Mouse (Mus musculus) heart, embryonic 12.5 days (tissue): ENCODE measurements around the gene Dpp4. TPM values are rescaled to one million over a fixed set of nuclear protein-coding genes. Genes with fewer than 3 reads are reported as not detected.

ENCODE experiments used
- ATAC-seq: fragments of 200-750 bp; cut with Nextera tagmentation; 2 replicates; pipeline ENCODE4 v1.8.0; 2017; ENCODE audit warnings: moderate TSS enrichment, moderate library complexity; ENCODE audit not compliant: insufficient number of reproducible peaks, low FRiP score
- H3K27ac ChIP-seq: fragments of 300-500 bp; sonication (generic); 2 replicates; pipeline ENCODE4 v1.5.1; 2016; ENCODE audit warnings: mild to moderate bottlenecking, moderate library complexity; ENCODE audit not compliant: poor library complexity, severe bottlenecking
- H3K27me3 ChIP-seq: fragments of 300-500 bp; sonication (generic); replicated peaks from 2 replicates; pipeline ENCODE4 v1.6.1; 2016; ENCODE audit warnings: mild to moderate bottlenecking, moderate library complexity
- H3K36me3 ChIP-seq: fragments of 300-500 bp; sonication (generic); 2 replicates; pipeline ENCODE4 v1.6.1; 2016; ENCODE audit warnings: mild to moderate bottlenecking, moderate library complexity
- H3K4me1 ChIP-seq: fragments of 300-500 bp; sonication (generic); replicated peaks from 2 replicates; pipeline ENCODE4 v1.6.1; 2016; ENCODE audit warnings: mild to moderate bottlenecking
- H3K4me2 ChIP-seq: fragments of 300-500 bp; sonication (generic); 2 replicates; pipeline ENCODE4 v1.6.1; 2016; ENCODE audit warnings: mild to moderate bottlenecking, moderate library complexity
- H3K4me3 ChIP-seq: fragments of 300-500 bp; sonication (generic); 2 replicates; pipeline ENCODE4 v1.5.1; 2016; ENCODE audit warnings: mild to moderate bottlenecking
- H3K9ac ChIP-seq: fragments of 300-500 bp; sonication (generic); 2 replicates; pipeline ENCODE4 v1.6.1; 2016; ENCODE audit warnings: mild to moderate bottlenecking, moderate library complexity
- H3K9me3 ChIP-seq: fragments of 300-500 bp; sonication (generic); replicated peaks from 2 replicates; pipeline ENCODE4 v1.6.1; 2016; ENCODE audit warnings: mild to moderate bottlenecking, moderate library complexity
- WGBS: fragments of 180-500 bp; shearing (Covaris S2); methylation state at CpG from one replicate; pipeline ENCODE4 v1.1.7; 2016; 5-methylcytosine and 5-hydroxymethylcytosine counted together
- polyA plus RNA-seq: library from polyadenylated mRNA; unstranded; fragments of >200 nt; fragmentation: Nextera tagmentation; extraction: Ambion mirVana; gene quantifications from 2 replicates; pipeline ENCODE4 v1.2.1, GENCODE M21; 2016

The Dpp4 gene
- polyA plus RNA-seq, 1 experiment from 2014 or later: 19.9 TPM

DNA sequence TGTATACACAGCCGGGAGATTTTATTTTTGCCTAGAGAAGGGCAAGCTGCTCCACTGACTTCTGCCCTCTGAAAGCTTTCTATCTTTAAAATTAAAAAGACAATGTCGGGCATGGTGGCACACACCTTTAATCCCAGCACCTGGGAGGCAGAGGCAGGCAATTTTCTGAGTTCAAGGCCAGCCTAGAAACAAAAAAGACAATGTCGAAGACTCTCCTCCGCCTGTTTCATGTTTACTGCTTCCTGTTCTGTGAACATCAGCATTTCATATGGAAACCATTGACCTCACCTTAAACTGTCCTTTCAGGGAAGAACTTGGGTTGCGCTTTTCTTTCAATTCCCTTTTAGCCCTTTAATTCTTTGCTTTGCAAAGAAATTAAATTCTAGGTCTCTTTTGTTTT is 3.8 kb downstream of the Dpp4 start:
- Histone ChIP-seq H3K4me2 (no peak overlapping the region), H3K4me1 (peaks cover 4% of the 10 kb centered on the region; the same call in 1 of the 2 replicates), H3K9me3 (no peaks in the 10 kb centered on the region), H3K4me3 (no peak overlapping the region), H3K36me3 (no peaks in the 10 kb centered on the region), H3K9ac (no peak overlapping the region), H3K27me3 (peaks cover 4% of the 10 kb centered on the region), H3K27ac (peak overlapping the region; percentile 44; the same call in 1 of the 2 replicates)
- 81% methylated on average over 5 of the region's 5 CpGs for WGBS
- no peak for ATAC-seq

DNA sequence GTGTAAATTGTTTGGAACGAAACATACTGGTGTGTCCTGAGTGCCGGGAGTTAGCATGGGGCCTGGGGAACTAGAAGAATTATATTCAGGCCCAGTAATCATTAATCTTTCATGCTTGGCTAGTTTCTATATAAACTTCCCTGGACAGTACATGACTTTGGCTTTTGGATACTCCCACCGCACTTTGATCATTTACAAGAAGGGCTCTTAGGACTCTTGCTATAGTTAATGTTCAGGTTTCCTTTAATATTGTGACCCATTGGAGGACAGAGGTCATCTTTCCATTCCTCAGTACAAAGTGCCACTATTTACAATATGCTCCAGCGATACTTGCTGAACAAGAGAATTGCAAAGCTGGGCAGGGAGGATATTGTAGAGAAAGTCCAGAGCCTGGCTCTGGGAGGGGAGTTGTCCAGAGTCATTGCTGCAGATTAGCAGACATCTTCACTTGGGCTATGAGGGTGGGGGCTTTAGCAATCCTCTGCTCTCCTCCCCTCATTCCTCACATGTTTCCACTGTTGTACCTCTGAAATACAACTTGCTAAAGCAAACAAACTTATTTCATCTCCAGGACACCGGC is 8.4 kb downstream of the Dpp4 start:
- WGBS: 82% methylated on average over 5 of the region's 5 CpGs
- no peak overlapping the region for H3K4me3 ChIP-seq

DNA sequence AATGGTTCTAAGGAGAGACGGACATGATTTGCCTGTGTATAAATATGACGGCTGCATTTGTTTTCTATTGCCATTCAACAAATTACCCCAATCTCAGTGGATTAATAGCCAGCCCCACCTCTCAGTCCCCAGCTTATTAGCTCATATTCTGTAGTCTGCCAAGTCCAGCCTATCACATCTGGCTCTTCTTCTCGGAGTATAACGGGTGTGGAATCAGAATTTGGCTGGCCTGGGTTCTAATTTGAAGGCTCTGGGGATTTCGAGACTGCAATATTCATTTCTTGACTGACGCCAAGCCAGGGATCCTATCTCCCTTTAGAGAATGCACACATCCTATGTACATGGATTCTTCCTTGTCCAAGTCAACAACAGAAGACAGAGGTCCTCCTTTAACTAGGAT is 11.0 kb downstream of the Dpp4 start:
- 84% methylated on average over 6 of the region's 6 CpGs for WGBS
- no peaks in the 10 kb centered on the region for H3K9me3 ChIP-seq
- H3K4me2 ChIP-seq: no peak overlapping the region
- H3K9ac ChIP-seq: no peak overlapping the region
- no peaks in the 10 kb centered on the region for H3K27me3 ChIP-seq
- 0 out of 2 replicates have a peak, but pooled peaks cover 4% of the 10 kb centered on the region for H3K4me1 ChIP-seq
- H3K36me3 ChIP-seq: no peaks in the 10 kb centered on the region
- ATAC-seq: no peak
- no peak overlapping the region for H3K4me3 ChIP-seq
- no peak overlapping the region for H3K27ac ChIP-seq

More for the DNA sequence above, 8.4 kb downstream of the Dpp4 start:
- ATAC-seq: no peak
- Histone ChIP-seq H3K27me3 (no peaks in the 10 kb centered on the region), H3K36me3 (no peaks in the 10 kb centered on the region), H3K9me3 (no peaks in the 10 kb centered on the region), H3K4me2 (no peak overlapping the region), H3K4me1 (no peaks in the 10 kb centered on the region; the same call in 1 of the 2 replicates), H3K9ac (no peak overlapping the region), H3K27ac (no peak overlapping the region)

DNA sequence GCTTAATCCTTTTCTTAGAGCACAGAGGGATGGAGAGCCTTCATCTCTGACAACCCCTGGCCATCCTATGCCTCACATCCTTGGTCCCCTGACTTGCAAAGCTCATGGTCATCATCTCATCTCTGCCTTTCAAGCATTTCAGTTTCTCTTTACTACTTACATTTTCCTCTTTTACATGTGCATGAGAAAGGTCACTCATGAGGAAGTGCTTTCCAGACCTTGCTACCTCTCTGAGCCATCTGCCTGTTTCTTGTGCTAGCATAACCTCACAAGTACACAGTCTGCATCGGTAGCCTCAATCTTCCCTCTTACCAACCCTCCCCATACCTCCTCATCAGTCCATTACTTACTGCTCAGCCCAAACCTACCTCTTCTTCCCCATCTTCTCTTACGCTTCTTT is 12.2 kb downstream of the Dpp4 start:
- Histone ChIP-seq H3K4me1 (0 out of 2 replicates have a peak, but pooled peaks cover 4% of the 10 kb centered on the region), H3K27ac (no peak overlapping the region), H3K27me3 (no peaks in the 10 kb centered on the region), H3K9ac (no peak overlapping the region), H3K4me2 (no peak overlapping the region), H3K9me3 (no peaks in the 10 kb centered on the region), H3K36me3 (no peaks in the 10 kb centered on the region), H3K4me3 (no peak overlapping the region)
- 84% methylated on average over 2 of the region's 2 CpGs for WGBS
- no peak for ATAC-seq

DNA sequence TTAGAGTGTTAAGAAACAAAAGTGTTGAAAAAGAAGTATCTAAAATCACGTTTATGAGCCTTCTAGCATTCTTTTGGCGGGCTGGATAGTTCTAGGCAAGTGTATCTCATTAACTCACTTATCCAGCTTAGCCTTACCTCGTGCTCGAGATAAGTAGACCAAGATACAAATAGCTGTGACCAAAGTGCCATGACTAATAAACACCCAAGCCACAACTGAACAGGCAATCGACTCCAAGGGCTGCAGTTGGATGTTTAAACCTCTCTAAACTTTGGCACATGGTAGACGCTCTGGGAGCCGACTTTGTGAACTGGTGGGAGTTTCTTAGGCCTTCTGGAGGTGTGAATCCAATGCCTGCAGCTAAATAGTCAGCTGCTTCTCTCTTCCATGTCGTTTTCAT is 12.7 kb downstream of the Dpp4 start:
- no peaks in the 10 kb centered on the region for H3K9me3 ChIP-seq
- no peak overlapping the region for H3K4me2 ChIP-seq
- no peaks in the 10 kb centered on the region for H3K36me3 ChIP-seq
- H3K27ac ChIP-seq: no peak overlapping the region
- H3K4me3 ChIP-seq: no peak overlapping the region
- 0 out of 2 replicates have a peak, but pooled peaks cover 4% of the 10 kb centered on the region for H3K4me1 ChIP-seq
- no peak for ATAC-seq
- WGBS: 59% methylated on average over 8 of the region's 8 CpGs
- no peaks in the 10 kb centered on the region for H3K27me3 ChIP-seq
- H3K9ac ChIP-seq: no peak overlapping the region

DNA sequence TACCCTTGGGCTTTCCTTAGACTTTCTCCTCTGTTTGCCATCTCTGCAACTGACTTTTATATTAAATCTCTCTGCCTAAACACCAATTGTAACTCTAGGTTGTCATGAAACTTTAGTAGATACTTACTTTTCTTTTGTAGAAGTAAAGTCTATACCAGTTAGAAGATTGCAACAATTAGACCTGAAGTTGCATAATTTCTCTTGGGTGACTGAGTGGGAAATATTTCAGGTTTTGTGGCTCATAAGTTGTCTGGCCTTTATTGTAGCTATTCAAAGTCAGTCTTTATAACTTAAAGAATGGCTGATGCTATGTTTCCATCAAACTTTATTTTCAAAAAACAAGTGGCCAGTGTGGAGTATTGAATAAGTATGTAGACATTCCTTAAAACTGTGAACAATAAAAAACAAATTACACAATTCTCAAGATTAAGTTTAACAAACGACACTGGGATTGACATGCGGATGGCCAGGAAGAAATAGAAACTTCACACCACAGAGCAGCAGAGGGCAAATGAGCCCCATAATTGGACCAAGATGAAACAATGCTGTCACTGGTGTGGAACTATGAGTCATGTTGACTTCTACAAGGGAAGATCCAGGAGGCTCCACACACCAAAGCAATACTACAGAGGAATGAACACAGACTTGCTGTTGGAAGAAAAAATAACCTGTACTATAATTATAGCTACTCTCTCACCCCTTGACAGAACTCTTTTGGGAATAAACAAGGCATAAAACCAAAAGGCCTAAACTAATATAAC is 13.7 kb downstream of the Dpp4 start:
- H3K27ac ChIP-seq: no peak overlapping the region

DNA sequence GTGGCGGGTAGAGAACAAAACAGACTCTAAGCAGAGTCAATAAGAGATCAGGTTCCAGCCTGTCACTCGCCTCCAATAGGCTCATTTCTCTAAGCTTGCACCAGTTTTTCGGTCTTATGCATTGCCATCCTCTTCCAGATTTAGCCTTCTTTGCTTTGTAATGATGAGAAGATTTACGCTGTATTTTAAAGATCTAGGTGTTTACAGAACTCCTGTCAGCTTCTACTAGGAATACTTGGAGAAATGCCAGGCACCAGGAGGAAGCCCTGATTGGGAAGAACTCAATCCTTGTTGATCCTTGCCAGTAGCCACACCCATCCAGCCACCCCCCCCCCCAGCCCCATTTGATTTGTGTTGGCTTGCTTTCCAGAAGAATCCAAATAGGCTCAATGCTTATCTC is 14.4 kb downstream of the Dpp4 start:
- Histone ChIP-seq H3K9me3 (no peaks in the 10 kb centered on the region), H3K4me2 (no peak overlapping the region), H3K4me3 (no peak overlapping the region), H3K27me3 (no peaks in the 10 kb centered on the region), H3K27ac (0 out of 2 replicates have a peak overlapping the region, but pooled peaks have one; percentile 27), H3K9ac (no peak overlapping the region), H3K36me3 (no peaks in the 10 kb centered on the region), H3K4me1 (0 out of 2 replicates have a peak, but pooled peaks cover 4% of the 10 kb centered on the region)
- WGBS: 69% methylated on average over 4 of the region's 4 CpGs
- no peak for ATAC-seq

More for the DNA sequence above, 13.7 kb downstream of the Dpp4 start:
- 0 out of 2 replicates have a peak, but pooled peaks cover 4% of the 10 kb centered on the region for H3K4me1 ChIP-seq
- no peaks in the 10 kb centered on the region for H3K36me3 ChIP-seq
- H3K4me2 ChIP-seq: no peak overlapping the region
- H3K9me3 ChIP-seq: no peaks in the 10 kb centered on the region
- ATAC-seq: no peak
- H3K27me3 ChIP-seq: no peaks in the 10 kb centered on the region
- 89% methylated on average over 2 of the region's 2 CpGs for WGBS
- H3K9ac ChIP-seq: no peak overlapping the region
- no peak overlapping the region for H3K4me3 ChIP-seq

DNA sequence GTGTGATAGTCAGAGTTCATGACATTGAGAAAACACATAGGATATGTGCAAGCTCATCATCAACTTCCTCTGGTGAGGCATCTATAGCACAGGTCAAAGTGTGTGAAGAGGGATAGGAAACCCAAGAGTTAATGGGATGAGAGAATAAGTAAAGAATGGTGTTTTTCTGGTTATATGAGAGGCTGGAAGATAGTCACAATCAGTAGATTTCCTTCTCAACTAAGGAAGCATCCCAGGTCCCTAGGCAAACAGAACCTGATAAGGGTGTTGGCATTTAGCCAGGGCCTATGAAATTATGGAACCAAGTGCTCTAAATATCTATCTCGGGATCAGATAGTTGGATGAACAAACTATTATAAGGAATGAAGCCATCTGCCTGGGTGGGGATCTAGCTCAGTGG is 15.2 kb downstream of the Dpp4 start:
- no peaks in the 10 kb centered on the region for H3K36me3 ChIP-seq
- H3K4me1 ChIP-seq: 0 out of 2 replicates have a peak, but pooled peaks cover 4% of the 10 kb centered on the region
- H3K9ac ChIP-seq: no peak overlapping the region
- ATAC-seq: no peak
- no peak overlapping the region for H3K27ac ChIP-seq
- no peak overlapping the region for H3K4me2 ChIP-seq
- WGBS: 78% methylated on average over 1 of the region's 1 CpGs
- H3K27me3 ChIP-seq: no peaks in the 10 kb centered on the region
- no peaks in the 10 kb centered on the region for H3K9me3 ChIP-seq
- H3K4me3 ChIP-seq: no peak overlapping the region

DNA sequence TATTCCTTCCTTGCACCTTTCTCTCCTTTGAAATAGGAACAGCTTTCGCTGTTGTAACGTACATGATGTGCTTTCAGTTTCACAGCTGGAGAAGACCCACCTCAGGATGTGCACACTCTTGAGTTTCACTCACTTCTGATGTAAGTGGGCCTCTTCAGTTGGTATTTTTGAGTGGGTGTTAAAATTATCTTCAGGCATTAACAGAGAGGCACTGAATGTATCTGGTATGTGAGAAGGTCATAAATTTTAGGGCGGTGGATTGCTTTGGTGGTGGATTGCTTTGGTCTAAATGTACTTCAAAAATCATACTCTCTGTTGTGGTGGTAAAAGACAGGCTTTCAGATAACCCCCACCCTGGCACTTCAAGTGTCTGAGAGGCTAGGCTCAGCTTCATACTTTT is 17.2 kb downstream of the Dpp4 start:
- Histone ChIP-seq H3K4me1 (0 out of 2 replicates have a peak, but pooled peaks cover 4% of the 10 kb centered on the region), H3K27ac (no peak overlapping the region), H3K9ac (no peak overlapping the region), H3K36me3 (no peaks in the 10 kb centered on the region), H3K4me3 (no peak overlapping the region), H3K4me2 (no peak overlapping the region), H3K27me3 (no peaks in the 10 kb centered on the region), H3K9me3 (no peaks in the 10 kb centered on the region)
- ATAC-seq: no peak
- WGBS: 85% methylated on average over 3 of the region's 3 CpGs

DNA sequence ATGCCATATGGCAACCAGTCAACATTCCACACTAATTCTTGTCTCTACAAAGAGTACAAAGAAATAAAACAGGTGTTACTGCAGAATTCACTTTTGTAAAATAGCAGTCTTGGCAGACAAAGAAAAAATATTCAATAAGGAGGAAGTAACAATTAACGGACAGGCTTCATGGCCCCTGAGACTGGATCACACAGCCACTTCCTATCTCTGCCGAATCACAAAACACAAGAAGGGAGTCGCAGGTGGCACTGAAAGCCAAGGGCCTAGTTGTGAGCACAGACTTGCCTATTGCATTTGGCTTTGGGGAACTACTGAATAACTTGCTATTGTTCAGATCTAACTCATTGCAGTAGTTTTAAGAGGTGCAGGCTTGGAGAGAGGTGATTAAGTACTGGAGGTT is 19.9 kb downstream of the Dpp4 start:
- Histone ChIP-seq H3K4me1 (no peaks in the 10 kb centered on the region), H3K36me3 (no peaks in the 10 kb centered on the region), H3K27ac (no peak overlapping the region), H3K4me3 (no peak overlapping the region), H3K4me2 (no peak overlapping the region), H3K27me3 (no peaks in the 10 kb centered on the region), H3K9me3 (no peaks in the 10 kb centered on the region), H3K9ac (no peak overlapping the region)
- no peak for ATAC-seq
- WGBS: 79% methylated on average over 3 of the region's 3 CpGs

DNA sequence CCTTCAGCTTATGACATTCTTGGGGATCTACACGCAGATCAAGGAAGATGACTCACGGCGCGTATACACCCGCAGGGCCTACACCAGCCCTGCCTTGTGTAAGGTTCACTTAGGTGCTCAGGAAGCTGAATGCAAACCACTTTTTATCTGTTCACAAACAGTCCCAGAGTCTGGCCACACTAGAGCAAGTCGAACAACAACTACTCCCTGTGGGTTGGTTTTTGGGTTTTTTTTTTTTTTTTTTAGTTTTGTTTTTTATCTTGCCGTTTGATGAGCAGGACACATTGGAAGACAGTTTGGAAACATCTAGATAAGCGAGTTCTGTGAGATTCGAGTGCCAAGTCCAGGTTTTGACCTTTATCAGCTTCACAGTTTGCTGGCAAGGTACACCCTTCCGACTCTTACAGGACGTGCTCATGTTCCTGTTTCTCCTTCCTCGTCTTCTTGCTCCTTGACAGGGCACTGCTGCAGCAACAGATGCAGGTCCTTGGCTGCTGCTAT is 21.0 kb downstream of the Dpp4 start:
- no peak for ATAC-seq
- no peak overlapping the region for H3K27ac ChIP-seq
- no peak overlapping the region for H3K4me3 ChIP-seq
- no peaks in the 10 kb centered on the region for H3K4me1 ChIP-seq
- peaks cover 2% of the 10 kb centered on the region; the same call in 1 of the 2 replicates for H3K36me3 ChIP-seq
- no peak overlapping the region for H3K9ac ChIP-seq
- H3K27me3 ChIP-seq: no peaks in the 10 kb centered on the region
- H3K9me3 ChIP-seq: no peaks in the 10 kb centered on the region
- H3K4me2 ChIP-seq: no peak overlapping the region
- WGBS: 66% methylated on average over 12 of the region's 12 CpGs
